Mouse (Mus musculus) layer of hippocampus, postnatal 14 days (tissue): ENCODE data around the gene Rcn1. TPM values are rescaled to one million over a fixed set of nuclear protein-coding genes. Genes with fewer than 3 reads are reported as not detected.

Source experiments
- DNase-seq, 2 experiments: peaks; one replicate each; pipeline ENCODE4 v3.0.0; 2021 to 2022; ENCODE audit warnings: low spot score in 2 of 2, mixed read lengths in 1 of 2
- long read RNA-seq, 2 experiments: library from polyadenylated mRNA; stranded (forward); transcript quantifications; one replicate each; pipeline ENCODE4 v2.0.0; 2021
- total RNA-seq, 2 experiments: library from RNA; stranded (reverse); gene quantifications; 2 replicates each; pipeline ENCODE4 v1.2.3; 2021

Rcn1 gene
- total RNA-seq = 10 to 100 TPM; 17.3 to 18.0 TPM
- long read RNA-seq, experiment 1, transcript Rcn1-201 (6 exons, 2,720 nt) = major isoform, 30 of 31 reads
- long read RNA-seq, experiment 1, partial matches to known transcripts = 0 of 31 reads
- long read RNA-seq, experiment 1, other reads (novel, unspliced or antisense) = 1 of 31 reads
- long read RNA-seq, experiment 2, transcript Rcn1-201 (6 exons, 2,720 nt) = major isoform, 42 of 42 reads
- long read RNA-seq, experiment 2, partial matches to known transcripts = 0 of 42 reads
- long read RNA-seq, experiment 2, other reads (novel, unspliced or antisense) = 0 of 42 reads

DNA sequence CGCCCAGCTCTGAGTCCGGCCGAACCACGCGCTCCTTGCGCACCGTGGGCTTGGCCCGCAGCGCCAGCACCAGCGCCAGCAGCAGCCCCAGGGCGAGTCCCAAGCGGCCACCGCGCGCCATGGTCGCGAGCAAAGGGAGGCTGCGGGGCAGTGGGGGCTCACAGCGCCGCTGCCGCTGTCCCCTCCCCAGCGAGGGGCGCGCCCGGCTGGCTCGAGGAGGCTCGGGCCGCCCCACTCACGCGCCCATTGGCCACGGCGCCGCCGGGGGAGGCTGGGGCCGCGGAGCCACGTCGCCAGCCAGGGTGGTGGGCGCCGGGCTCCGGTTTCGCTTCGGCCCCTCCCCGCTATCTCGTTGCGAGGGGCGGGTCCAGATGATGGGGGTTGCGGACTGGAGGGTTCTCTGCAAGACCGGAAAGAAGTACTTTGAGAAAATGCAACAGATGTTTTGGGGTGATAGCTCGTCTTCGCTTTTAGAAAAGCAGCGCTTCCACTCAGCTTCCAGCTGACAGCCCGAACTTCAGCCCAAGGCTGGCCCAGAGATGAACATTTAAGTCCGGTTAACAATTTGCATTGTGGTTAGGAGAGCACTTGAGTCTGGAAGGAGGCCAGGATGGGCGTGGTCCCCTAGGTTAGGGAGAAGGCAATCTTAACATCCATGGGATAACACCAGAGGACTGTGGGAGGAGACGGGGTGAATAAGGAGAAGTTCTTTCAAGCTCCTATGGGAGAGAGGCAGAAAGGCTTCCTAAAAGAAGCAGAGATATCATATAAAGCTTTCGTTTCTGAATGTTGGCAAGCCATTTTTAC is at the start of gene Rcn1:
Rcn1 (minus strand) TSS at position 235 of the 807 bp plus-strand sequence.
- peak; percentile 32 to 36 for DNase-seq

DNA sequence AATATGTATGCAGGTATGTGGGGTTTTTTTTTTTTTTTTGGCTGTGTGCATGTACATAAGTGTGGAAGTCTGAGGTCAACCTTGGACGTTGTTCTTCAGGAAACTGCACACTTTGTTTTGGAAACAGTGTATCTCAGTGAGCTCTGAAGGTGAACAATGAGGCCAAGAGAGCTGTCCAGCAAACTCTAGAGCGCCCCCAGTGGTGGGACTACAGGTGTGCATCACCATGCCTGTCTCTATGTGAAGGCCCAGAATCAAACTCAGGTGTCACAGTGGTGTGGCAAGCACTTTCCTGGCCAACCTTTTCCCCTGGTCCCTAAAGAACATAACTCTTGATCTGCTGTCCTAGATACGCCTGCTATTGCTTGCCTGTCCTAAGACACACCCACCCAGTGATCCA is 45.0 kb upstream of the Rcn1 start:
- no peak for DNase-seq

DNA sequence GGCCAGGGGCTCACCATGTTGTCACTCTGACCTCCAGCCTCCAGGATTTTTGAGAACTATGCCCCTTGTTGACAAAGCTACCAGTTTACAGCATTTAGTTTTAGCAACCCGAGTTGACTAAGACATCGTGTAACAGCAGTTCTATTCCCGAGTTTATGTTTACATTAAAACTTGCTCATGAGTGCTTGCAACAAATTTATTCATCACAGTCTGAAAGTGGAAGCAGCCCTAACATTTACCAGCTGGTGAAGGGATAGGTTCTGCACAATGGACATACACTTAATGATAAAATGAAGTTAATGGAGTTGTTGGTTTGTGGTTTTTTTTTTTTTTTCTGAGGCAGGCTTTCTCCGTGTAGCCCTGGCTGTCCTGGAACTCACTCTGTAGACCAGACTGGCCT is 39.9 kb upstream of the Rcn1 start:
- DNase-seq = no peak

DNA sequence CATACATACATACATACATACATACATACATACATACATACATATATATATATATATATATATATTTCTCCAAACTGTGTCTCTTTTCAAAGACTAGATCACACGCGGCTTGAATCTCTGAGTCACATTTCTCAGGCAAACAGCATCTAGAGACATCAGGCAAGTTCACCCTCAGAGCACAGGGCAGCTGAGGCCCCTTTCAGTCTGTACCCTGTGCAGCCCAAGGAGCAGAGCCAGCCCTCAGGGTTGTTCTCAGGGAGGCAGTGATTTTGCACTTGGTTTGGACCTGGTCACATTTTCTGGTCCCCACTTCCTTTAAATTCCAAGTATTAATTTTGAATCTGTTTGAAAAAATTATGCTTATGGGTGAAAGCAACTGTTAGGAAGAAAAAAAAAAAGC is 39.4 kb upstream of the Rcn1 start:
- no peak for DNase-seq

DNA sequence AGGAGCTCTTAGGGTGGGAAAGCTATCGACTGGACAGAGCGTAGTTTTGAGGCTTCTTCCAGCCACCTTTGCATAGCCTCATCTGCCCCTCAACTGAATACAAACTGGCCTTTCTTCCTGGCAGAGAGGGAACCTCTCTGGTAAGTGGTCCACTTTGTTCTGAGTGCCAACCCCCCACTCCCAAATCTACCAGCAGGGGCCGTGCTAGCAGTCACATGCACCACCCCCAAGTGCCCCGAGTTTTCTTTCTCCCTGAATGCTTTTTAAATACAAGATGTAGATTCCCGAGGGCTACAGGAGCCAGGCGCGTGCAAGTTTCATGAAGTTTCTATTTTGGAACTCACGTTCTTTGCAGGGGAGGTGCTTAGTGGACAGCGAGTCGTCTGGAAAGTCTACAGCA is 33.8 kb upstream of the Rcn1 start:
- no peak for DNase-seq

DNA sequence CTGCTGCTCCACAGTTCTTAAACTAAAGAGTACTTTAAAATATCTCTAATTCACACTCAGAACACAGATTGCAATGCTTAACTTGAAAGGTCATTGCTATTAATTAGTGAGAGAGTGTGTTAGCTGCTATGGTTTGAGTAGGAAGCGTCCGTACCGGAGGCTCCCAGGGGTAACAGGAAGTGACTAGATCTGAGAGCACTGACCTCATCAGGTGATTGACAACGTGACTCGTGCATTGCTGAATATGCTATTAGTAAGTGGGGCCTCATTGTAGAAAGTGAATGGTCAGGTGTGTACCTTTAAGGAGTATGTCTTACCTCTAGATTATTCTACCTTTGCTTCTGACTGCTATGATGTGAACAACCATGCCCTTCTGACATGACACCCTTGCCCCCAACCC is 31.3 kb upstream of the Rcn1 start:
- DNase-seq = no peak

DNA sequence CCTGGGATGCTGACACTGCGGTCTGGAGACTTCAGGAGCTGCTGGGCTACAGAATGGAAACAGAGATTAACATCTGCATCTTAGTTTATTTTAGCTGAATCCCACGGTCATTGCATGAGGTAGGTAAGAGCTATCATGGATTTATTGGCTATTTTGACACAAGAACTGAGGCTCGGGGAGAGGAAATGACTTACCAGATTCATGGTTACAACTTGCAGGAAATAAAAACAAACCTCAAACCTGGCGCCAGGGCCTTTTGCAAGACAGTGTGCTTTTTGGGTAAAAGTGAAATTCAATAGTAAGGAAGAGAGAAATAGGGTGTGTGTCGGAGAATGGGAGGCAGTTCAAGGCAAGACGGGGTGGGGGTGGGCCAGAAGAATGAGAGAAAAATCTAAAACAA is 30.8 kb upstream of the Rcn1 start:
- no peak for DNase-seq

DNA sequence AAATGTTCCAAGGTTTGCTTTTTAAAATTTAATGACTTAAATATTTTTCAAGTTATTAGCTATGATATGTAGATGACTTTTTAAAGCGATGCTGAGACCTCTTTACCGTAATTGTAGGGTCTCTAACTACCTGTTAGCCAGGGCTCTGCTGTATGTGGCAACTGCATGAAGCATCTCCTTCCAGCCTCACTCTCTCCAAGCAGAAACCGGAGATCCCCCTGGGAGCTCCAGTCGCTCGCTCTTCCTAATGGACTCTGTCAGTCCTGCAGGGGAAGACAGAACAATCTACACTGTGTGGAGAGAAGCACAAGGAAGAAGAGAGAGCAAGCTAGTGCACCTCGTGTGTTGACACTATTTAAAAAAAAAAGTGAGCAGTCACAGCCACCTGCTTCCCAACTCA is 29.3 kb upstream of the Rcn1 start:
- DNase-seq = no peak

DNA sequence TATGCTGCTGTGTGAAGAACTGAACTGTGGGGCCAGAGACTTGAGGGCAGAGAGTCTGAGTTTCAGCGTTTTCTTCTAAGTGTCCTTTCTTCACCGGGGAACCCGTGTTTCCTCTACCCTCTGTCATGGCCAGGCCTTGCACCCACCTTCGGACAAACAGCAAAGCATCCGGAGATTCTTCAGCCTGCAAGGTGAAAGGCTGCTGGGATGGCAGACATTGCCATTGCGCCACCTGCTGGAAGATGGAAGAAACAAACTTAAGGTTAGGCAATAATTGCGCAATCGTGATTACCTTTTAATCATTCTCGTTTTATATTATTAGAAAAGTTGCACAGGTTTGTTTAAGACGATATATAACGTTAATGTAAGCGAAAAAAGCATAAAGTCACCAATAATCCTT is 28.9 kb upstream of the Rcn1 start:
- peak; percentile 48 to 76 for DNase-seq

DNA sequence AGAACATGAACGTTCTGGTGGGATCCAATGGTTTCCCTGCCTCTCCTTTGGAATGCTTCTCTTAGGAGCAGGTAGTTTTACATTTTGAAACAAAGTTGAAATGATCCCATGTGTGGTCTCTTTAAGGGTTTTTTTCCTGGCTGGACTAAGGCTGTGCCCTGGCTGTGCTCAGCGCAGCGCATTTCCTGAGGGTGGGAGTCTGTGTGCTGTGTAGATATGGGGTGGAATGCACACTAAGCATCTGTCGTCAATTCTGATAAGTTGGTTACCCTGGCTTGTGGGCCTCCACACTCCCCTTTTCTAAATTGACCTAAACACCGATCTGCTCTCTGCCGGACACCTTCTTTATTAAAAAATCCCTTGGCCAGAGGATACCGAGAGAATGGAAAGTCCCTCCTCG is 28.3 kb upstream of the Rcn1 start:
- no peak for DNase-seq

DNA sequence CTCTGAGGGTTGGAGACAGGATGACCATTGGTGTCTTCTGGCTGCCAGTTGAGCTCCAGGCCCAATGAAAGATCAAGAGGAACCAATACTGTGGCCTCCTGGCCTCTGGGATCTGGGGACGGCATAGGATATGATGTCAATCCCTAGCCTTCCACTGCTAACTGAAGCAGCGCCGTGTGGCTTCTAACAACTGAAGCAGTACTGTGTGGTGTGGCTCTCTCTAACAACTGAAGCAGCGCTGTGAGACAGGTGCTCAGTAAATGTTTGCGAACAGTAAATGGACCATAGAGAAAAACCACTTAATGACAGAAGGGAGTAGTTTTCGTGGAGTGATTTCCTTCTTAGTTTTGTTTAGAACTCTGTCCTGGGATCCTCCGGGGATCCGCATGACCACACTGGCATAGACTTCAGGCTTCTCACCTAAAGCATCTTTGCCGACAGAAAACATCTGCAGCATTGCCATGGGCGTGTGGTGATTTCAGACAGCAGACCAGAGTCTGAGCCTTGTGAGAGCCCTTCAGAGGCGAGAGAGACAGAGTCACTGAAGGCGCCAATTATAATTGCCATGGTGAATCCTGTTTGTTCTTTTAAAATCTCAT is 19.6 kb upstream of the Rcn1 start:
- DNase-seq = no peak

DNA sequence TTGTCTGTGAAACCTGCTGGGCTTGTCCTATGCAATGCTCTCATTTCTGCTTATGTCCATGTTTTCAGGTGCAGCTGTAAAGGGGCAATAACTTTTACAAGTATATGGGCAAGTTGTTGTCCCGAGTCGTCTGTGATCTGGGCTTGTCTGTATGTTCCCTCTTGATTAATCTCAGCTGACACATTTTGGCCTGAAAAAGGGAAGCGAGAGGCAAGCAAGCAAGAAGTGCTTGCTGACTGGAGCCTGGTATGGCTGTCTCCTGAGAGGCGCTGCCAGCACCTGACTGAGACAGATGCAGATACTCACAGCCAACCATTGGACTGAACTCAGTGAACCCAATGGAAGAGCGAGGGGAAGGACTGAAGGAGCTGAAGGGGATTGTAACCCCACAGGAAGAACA is 18.5 kb upstream of the Rcn1 start:
- DNase-seq = no peak

DNA sequence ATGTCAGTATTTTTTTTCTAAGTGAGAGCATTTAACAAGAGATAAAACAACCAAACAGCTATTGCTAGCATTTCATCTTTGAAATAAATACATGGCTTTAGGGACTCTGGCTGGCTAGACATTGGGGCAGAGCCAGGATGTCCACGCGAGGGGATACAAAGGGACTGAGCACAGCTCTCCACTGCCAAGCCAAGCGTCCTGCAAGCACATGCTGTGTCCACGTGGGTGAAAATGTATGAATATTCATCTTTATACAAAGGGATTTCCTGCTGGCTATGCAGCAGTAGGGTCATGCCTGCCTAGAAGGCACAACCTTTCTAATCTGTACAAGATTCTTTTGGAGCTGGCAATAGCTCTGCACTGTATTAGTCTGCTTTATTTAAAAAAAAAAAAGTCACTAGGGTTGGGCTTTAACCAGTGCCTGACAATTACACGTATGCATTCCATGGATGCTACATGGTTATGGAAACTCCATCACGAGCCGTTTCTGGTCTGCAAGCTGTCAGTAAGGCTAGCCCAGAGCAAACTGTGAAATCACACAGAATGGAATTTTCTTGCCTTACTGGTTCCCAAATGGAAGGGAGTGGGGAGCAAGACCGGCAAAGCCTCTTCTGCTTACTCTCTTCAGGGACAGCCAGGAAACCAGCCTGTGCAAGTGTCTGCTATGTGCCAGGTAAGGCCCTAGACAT is 17.7 kb upstream of the Rcn1 start:
- peak in 1 of 2 experiments; percentile 30 for DNase-seq

DNA sequence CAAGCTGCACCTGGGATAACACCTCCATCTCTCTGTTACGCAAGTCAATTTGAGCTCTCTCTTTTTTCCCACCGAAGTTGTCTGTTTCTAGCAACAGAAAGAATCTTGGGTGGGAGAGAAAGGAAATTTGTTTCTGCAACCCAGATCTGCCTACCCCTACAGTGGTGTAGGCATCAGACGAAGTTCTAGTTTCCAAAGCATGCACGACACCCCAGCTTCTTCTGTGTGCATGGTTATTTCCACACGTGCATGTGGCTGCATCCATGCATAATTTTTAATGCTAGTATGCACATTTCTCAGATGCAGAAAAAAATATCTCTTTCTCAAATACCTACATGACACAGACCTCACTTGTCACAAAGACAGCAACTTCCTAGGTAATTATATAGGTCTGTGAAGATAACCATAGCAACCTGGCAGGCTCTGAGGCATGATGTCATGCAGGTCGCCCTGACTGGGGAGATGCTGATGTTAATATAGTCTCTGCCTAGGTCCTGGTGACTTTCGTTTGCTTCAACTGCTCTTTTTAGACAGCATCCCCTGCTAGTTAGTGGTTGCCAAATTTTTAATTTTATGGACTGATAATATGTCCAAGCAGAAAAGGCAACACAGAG is 17.0 kb upstream of the Rcn1 start:
- no peak for DNase-seq

DNA sequence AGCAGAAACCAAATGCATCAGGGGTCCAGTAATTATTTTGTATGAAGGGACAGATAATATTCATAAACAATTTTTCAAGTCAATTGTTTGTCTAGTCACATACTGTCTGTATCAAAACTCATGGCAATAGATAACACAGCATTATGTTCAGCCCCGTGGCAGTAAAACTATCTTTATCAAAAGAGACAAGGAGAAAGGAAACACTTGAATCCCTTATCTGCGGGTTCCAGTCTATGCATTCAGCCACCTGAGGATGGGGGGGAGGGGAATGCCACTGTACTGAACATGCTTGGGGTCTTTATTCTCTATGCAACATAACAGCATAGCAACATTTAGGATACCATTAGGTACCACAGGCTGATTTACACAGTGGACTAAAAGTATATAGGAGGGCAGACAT is 15.2 kb upstream of the Rcn1 start:
- DNase-seq = no peak

DNA sequence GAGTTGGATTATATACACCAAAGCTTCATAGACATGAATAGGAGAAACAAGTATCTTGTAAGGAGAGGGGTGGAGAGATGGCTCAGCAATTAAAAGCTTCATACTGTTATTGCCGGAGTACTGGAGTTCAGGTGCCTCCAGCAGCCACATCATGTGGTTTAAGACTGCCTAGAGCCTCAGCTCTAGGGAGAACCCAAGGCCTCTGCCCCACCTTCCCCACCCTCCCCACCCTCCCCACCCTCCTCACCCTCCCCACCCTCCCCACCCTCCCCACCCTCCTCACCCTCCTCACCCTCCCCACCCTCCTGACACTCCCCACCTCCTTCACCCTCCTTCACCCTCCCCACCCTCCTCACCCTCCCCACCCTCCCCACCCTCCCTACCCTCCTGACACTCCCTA is 10.1 kb upstream of the Rcn1 start:
- DNase-seq = no peak

DNA sequence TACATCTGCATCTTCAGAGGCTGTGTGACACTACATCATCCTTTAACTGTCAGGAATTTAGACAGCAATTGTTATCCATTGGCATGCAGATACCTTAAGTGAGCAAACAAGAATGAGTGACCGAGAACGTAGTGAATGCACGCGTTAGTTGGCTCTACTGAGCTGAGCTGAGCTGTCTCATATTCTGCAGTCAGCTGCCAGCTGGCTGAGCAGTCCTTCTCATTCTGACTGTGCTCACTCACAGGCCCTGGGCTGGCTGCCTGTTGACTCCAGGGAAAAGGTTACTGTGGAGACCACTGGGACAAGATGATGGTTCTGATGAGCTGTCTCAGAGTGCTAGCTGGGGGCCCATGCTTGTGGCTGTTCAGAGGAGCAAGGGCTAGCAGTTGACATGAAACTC is 9.4 kb upstream of the Rcn1 start:
- peak in 1 of 2 experiments; percentile 21 for DNase-seq

DNA sequence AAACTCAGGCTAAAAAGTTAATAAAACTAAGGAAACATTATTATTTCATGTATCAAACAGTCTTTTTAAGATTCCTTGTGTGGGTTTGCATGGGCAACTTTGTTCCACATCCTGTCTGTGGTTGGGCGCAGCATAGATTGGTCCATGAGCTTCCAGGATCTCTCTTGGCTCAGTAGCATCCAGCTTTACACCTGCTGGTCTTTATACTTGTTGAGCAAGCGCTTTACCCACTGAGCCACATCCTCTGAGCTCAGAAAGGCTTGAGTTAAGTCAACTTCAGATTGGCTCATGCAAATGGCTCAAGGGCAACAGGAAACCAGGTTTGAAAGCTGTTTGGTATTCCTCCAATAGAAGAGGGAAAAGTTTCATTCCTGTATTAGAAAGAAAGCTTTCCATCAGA is 3.1 kb upstream of the Rcn1 start:
- DNase-seq = no peak

DNA sequence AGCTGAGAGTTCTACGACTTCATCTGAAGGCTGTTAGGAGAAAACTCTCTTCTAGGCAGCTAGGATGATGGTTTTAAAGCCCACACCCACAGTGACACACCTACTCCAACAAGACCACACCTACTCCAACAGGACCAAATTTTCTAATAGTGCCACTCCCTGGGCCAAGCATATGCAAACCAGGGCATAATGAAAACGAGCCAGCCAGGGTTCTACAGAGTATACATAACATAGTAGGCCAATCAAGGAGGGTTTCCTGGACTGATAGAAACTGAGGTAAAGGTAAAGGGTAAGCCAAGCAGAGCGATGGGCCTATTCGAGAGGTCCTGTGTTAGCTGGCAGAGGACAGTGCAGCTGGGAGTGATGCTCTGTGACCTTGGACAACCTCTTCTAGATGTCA is 1.4 kb upstream of the Rcn1 start:
- no peak for DNase-seq

DNA sequence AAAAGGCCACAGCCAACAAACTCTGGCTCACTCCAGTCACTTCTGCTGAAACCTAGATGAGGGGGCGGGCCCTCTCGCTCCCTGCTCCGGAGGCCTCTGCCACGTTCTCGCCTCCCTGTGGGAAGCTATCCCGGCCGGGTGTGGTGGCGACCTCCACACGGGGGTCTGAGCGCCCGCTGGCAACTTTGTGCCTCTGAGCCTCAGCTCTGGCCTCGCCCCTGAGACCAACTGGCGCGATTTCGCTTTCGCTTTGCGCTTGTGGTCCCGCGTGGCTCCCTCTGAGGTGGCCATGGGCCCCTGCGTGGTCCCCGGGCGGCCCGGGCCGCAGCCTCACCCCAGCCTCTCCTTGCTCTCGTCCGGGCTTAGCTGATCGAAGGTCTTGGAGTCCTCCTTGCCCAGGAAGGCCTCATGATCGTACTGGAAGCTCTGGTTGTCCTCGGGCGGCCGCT is 459 bp downstream of the Rcn1 start:
- DNase-seq = no peak

DNA sequence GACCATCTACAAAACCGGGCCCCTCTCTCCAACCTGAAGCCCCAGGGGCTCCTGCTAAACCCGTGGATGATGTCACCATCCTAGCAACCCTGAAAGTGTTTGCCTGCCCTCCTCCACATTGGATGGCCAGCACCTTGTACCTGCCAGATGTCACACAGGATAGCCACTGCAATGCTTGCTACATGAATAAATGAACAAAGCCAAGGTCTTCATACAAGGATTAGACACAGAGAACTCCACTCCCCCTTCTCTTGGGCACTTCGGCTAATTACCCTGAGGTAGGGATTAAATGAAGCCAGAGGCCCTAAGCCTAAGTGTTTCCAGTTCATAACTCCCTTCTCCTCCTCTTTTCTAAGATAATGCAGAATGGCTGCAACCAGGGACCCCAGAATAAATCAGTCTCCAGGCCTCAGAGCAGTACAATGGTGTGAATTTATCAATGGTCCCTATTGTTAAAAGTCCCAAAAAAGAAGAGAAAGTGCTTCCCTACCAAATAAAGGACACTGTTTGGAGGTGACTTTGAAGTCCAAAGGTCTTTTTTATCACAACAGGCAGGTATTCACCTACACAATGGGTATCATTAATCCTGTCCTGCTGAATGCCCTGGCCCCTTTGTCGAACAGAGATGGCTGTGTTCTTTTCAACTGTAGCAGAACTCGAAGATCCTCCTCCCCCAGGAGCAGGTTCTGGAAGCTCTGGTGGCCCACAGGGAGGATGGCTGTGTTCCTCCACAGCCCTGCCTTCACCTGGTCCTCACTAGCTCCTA is 1.5 kb downstream of the Rcn1 start:
- no peak for DNase-seq
